Comparison of ENCODE assay signal across 27 mouse cellular contexts in the genomic region with DNA sequence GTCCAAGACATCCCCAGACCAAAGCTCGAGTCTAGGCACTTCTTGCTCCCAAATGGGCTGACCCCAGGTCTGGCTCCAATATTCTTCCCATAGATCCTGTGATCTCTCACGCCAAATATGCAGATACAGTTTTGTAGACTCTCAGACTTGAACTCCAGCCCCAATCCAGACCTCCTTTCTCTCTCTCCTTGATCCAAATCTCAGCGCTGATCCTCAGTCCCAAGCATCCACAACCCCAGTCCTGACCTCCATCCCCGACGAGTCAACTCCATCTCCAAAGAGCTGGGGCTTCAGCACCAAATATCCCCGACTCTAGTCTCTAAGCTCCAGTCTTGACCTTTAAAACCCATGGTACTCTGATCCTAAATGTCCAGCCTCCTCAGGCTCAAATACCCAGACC. TPM values are rescaled to one million over a fixed set of nuclear protein-coding genes. Genes with fewer than 3 reads are reported as not detected.
DNase-seq lines count a peak whose midpoint lies in the region; ATAC-seq and TF ChIP-seq lines count a peak whose summit lies in the region.
"Had no signal": no experiment of that assay in that cellular context is flagged by ENCODE, and none has a peak within 500 bp of the region (broad histone marks: within the 10 kb centered on the region; RNA-seq: fewer than 3 reads in every experiment).

No protein-coding gene starts in this region.

- H3K36me3 ChIP-seq in hindbrain, embryonic 12.5 days = no peaks in the 10 kb centered on the region
- H3K36me3 ChIP-seq in hindbrain, embryonic 16.5 days (ENCODE audit: control insufficient read depth, insufficient read depth, low read length) = no peaks in the 10 kb centered on the region
- no peaks in the 10 kb centered on the region for H3K36me3 ChIP-seq in neural tube, embryonic 15.5 days
- no peaks in the 10 kb centered on the region for H3K36me3 ChIP-seq in hindbrain, embryonic 13.5 days
- no peaks in the 10 kb centered on the region for H3K36me3 ChIP-seq in midbrain, embryonic 14.5 days (ENCODE audit: control insufficient read depth, insufficient read depth, low read length)
- H3K36me3 ChIP-seq: embryonic facial prominence, embryonic 15.5 days; limb, embryonic 15.5 days; liver, embryonic 15.5 days had no signal

- peak overlapping the region; percentile 22; the same call in 1 of the 2 replicates for H3K4me2 ChIP-seq in hindbrain, embryonic 12.5 days (replicated peaks)
- H3K4me2 ChIP-seq in hindbrain, embryonic 16.5 days (ENCODE audit: low read length) = no peak overlapping the region
- 0 out of 2 replicates have a peak overlapping the region, but pooled peaks have one; percentile 69 for H3K4me2 ChIP-seq in neural tube, embryonic 15.5 days
- H3K4me2 ChIP-seq in hindbrain, embryonic 13.5 days = peak overlapping the region; percentile 61; the same call in 1 of the 2 replicates
- peak overlapping the region; percentile 58; the same call in 1 of the 2 replicates for H3K4me2 ChIP-seq in midbrain, embryonic 14.5 days (ENCODE audit: low read length)

- peaks cover 100% of the 10 kb centered on the region for H3K27me3 ChIP-seq in hindbrain, embryonic 12.5 days
- peaks cover 72% of the 10 kb centered on the region for H3K27me3 ChIP-seq in hindbrain, embryonic 16.5 days (replicated peaks; ENCODE audit: control insufficient read depth, insufficient read depth, low read length)
- H3K27me3 ChIP-seq in neural tube, embryonic 15.5 days (replicated peaks) = peaks cover 95% of the 10 kb centered on the region
- peaks cover 99% of the 10 kb centered on the region for H3K27me3 ChIP-seq in hindbrain, embryonic 13.5 days
- H3K27me3 ChIP-seq in midbrain, embryonic 14.5 days (ENCODE audit: control insufficient read depth, insufficient read depth, low read length) = peaks cover 73% of the 10 kb centered on the region

- no peak for ATAC-seq in hindbrain, embryonic 12.5 days (ENCODE audit: low FRiP score)
- ATAC-seq in hindbrain, embryonic 16.5 days = no peak
- no peak for ATAC-seq in neural tube, embryonic 15.5 days (ENCODE audit: low FRiP score)
- ATAC-seq in hindbrain, embryonic 13.5 days (ENCODE audit: low FRiP score) = no peak
- no peak for ATAC-seq in midbrain, embryonic 14.5 days (ENCODE audit: low FRiP score, low TSS enrichment)
- ATAC-seq: intestine, embryonic 16.5 days had no signal

- DNase-seq in neural tube, embryonic 10.5 days (ENCODE audit: extremely low spot score, low spot score) = no peak
- no peak for DNase-seq in midbrain, embryonic 14.5 days
- no peak for DNase-seq in lung, adult 2 months
- DNase-seq in left cerebral cortex, adult 9 months (ENCODE audit: low spot score in 2 of 2) = no peak
- DNase-seq: adrenal gland, postnatal 14 days; cerebellum, adult 2 months; cerebellum, postnatal 25 days; gastrocnemius, postnatal 10 days; heart, adult 11 months; kidney, adult 9 months; kidney, postnatal 36 days; layer of hippocampus, postnatal 36 days; right cerebral cortex, postnatal 25 days had no signal

- no peak for TF ChIP-seq POLR2A in lung, adult 2 months (IDR thresholded peaks at IDR 0.05; ENCODE audit: borderline replicate concordance, extremely low read depth, low read depth, low read length)

- no peak overlapping the region for H3K9ac ChIP-seq in hindbrain, embryonic 12.5 days
- no peak overlapping the region for H3K9ac ChIP-seq in hindbrain, embryonic 16.5 days (ENCODE audit: low read depth, low read length)
- H3K9ac ChIP-seq in neural tube, embryonic 15.5 days (replicated peaks) = no peak overlapping the region
- 0 out of 2 replicates have a peak overlapping the region, but pooled peaks have one; percentile 15 for H3K9ac ChIP-seq in hindbrain, embryonic 13.5 days
- H3K9ac ChIP-seq in midbrain, embryonic 14.5 days (replicated peaks; ENCODE audit: low read length) = no peak overlapping the region
- H3K9ac ChIP-seq: embryonic facial prominence, embryonic 15.5 days; liver, embryonic 15.5 days had no signal

- 6% methylated on average over 6 of the region's 6 CpGs for WGBS in hindbrain, embryonic 12.5 days
- whole genome bisulfite sequencing in hindbrain, embryonic 16.5 days = 3% methylated on average over 6 of the region's 6 CpGs
- WGBS in neural tube, embryonic 15.5 days = 5% methylated on average over 6 of the region's 6 CpGs
- 6% methylated on average over 6 of the region's 6 CpGs for WGBS in hindbrain, embryonic 13.5 days
- WGBS in midbrain, embryonic 14.5 days = 4% methylated on average over 6 of the region's 6 CpGs
- WGBS in lung, adult 2 months = 6% methylated on average over 6 of the region's 6 CpGs

- H3K27ac ChIP-seq in hindbrain, embryonic 12.5 days = no peak overlapping the region
- H3K27ac ChIP-seq in hindbrain, embryonic 16.5 days (ENCODE audit: low read depth, low read length) = no peak overlapping the region
- H3K27ac ChIP-seq in neural tube, embryonic 15.5 days (replicated peaks) = no peak overlapping the region
- H3K27ac ChIP-seq in hindbrain, embryonic 13.5 days = no peak overlapping the region
- no peak overlapping the region for H3K27ac ChIP-seq in midbrain, embryonic 14.5 days (replicated peaks; ENCODE audit: low read depth, low read length)
- H3K27ac ChIP-seq: embryonic facial prominence, embryonic 15.5 days; limb, embryonic 15.5 days; liver, embryonic 15.5 days had no signal

- peaks cover 16% of the 10 kb centered on the region for H3K4me1 ChIP-seq in hindbrain, embryonic 12.5 days
- H3K4me1 ChIP-seq in hindbrain, embryonic 16.5 days (ENCODE audit: control insufficient read depth, insufficient read depth, low read depth, low read length) = peaks cover 13% of the 10 kb centered on the region
- peaks cover 19% of the 10 kb centered on the region for H3K4me1 ChIP-seq in neural tube, embryonic 15.5 days
- peaks cover 26% of the 10 kb centered on the region for H3K4me1 ChIP-seq in hindbrain, embryonic 13.5 days (replicated peaks)
- H3K4me1 ChIP-seq in midbrain, embryonic 14.5 days (ENCODE audit: control insufficient read depth, insufficient read depth, low read length) = 0 out of 2 replicates have a peak, but pooled peaks cover 10% of the 10 kb centered on the region
- H3K4me1 ChIP-seq in lung, adult 2 months (ENCODE audit: control insufficient read depth, insufficient read depth, low read length) = peaks cover 2% of the 10 kb centered on the region; the same call in 1 of the 2 replicates

- TF ChIP-seq CTCF in lung, adult 2 months (IDR thresholded peaks at IDR 0.05; ENCODE audit: insufficient read depth, low read length) = no peak

- H3K4me3 ChIP-seq in hindbrain, embryonic 12.5 days = peak overlapping the region; percentile 35
- H3K4me3 ChIP-seq in hindbrain, embryonic 16.5 days (ENCODE audit: low read length) = no peak overlapping the region
- H3K4me3 ChIP-seq in neural tube, embryonic 15.5 days (replicated peaks) = no peak overlapping the region
- H3K4me3 ChIP-seq in hindbrain, embryonic 13.5 days = peak overlapping the region; percentile 39
- no peak overlapping the region for H3K4me3 ChIP-seq in midbrain, embryonic 14.5 days (replicated peaks; ENCODE audit: low read depth, low read length)
- H3K4me3 ChIP-seq in lung, adult 2 months (replicated peaks; ENCODE audit: extremely low read depth, low read depth, low read length) = no peak overlapping the region

- H3K9me3 ChIP-seq in hindbrain, embryonic 12.5 days (replicated peaks) = no peaks in the 10 kb centered on the region
- no peaks in the 10 kb centered on the region for H3K9me3 ChIP-seq in hindbrain, embryonic 16.5 days (ENCODE audit: control insufficient read depth, low read length)
- no peaks in the 10 kb centered on the region for H3K9me3 ChIP-seq in neural tube, embryonic 15.5 days (replicated peaks)
- H3K9me3 ChIP-seq in hindbrain, embryonic 13.5 days = no peaks in the 10 kb centered on the region
- no peaks in the 10 kb centered on the region for H3K9me3 ChIP-seq in midbrain, embryonic 14.5 days (ENCODE audit: control insufficient read depth, low read length)
- H3K9me3 ChIP-seq: embryonic facial prominence, embryonic 15.5 days; limb, embryonic 15.5 days; liver, embryonic 15.5 days had no signal

RNA-seq across cellular contexts. Expression of a gene that starts 0.7 kb away (rescaled TPM):
- polyA plus RNA-seq in hindbrain, embryonic 12.5 days (2016; fragmentation: Nextera tagmentation; extraction: Ambion mirVana) = 9.4 and 13.8 TPM in 2 replicates
- polyA plus RNA-seq in hindbrain, embryonic 16.5 days (2015; fragmentation: Nextera tagmentation; extraction: Ambion mirVana) = 4.6 and 5.2 TPM in 2 replicates
- 0.98 and 2.0 TPM in 2 replicates for polyA plus RNA-seq in neural tube, embryonic 15.5 days (2015; fragmentation: Nextera tagmentation; extraction: Ambion mirVana)
- polyA plus RNA-seq in hindbrain, embryonic 13.5 days (2015; fragmentation: Nextera tagmentation; extraction: Ambion mirVana) = 5.1 and 5.8 TPM in 2 replicates
- 5.0 and 6.1 TPM in 2 replicates for polyA plus RNA-seq in midbrain, embryonic 14.5 days (2014; fragmentation: Nextera tagmentation; extraction: Ambion mirVana)
- polyA plus RNA-seq in lung, adult 2 months (2012; rRNA removed) = not detected in 2 replicates
- polyA plus RNA-seq: C2C12; embryonic facial prominence, embryonic 15.5 days; frontal cortex, adult 2 months; heart, embryonic 11.5 days; heart, postnatal 0 days; intestine, embryonic 16.5 days; limb, embryonic 15.5 days; liver, embryonic 15.5 days; lung, embryonic 16.5 days; spleen, adult 2 months had no signal

RNA-seq across cellular contexts. Expression of a gene that starts 28.9 kb away (rescaled TPM):
- polyA plus RNA-seq in hindbrain, embryonic 12.5 days (2016; fragmentation: Nextera tagmentation; extraction: Ambion mirVana) = 122 and 138 TPM in 2 replicates
- polyA plus RNA-seq in hindbrain, embryonic 16.5 days (2015; fragmentation: Nextera tagmentation; extraction: Ambion mirVana) = 345 and 404 TPM in 2 replicates
- 297 and 336 TPM in 2 replicates for polyA plus RNA-seq in neural tube, embryonic 15.5 days (2015; fragmentation: Nextera tagmentation; extraction: Ambion mirVana)
- polyA plus RNA-seq in hindbrain, embryonic 13.5 days (2015; fragmentation: Nextera tagmentation; extraction: Ambion mirVana) = 220 and 226 TPM in 2 replicates
- 234 and 311 TPM in 2 replicates for polyA plus RNA-seq in midbrain, embryonic 14.5 days (2014; fragmentation: Nextera tagmentation; extraction: Ambion mirVana)
- polyA plus RNA-seq in lung, adult 2 months (2012; rRNA removed) = 806 and 948 TPM in 2 replicates

RNA-seq across cellular contexts. Expression of a gene that starts 40.9 kb away (rescaled TPM):
- 91.2 and 91.8 TPM in 2 replicates for polyA plus RNA-seq in hindbrain, embryonic 12.5 days (2016; fragmentation: Nextera tagmentation; extraction: Ambion mirVana)
- 47.0 and 62.1 TPM in 2 replicates for polyA plus RNA-seq in hindbrain, embryonic 16.5 days (2015; fragmentation: Nextera tagmentation; extraction: Ambion mirVana)
- polyA plus RNA-seq in neural tube, embryonic 15.5 days (2015; fragmentation: Nextera tagmentation; extraction: Ambion mirVana) = 78.5 and 85.3 TPM in 2 replicates
- polyA plus RNA-seq in hindbrain, embryonic 13.5 days (2015; fragmentation: Nextera tagmentation; extraction: Ambion mirVana) = 56.0 and 56.4 TPM in 2 replicates
- polyA plus RNA-seq in midbrain, embryonic 14.5 days (2014; fragmentation: Nextera tagmentation; extraction: Ambion mirVana) = 44.7 and 51.0 TPM in 2 replicates
- 360 and 365 TPM in 2 replicates for polyA plus RNA-seq in lung, adult 2 months (2012; rRNA removed)

RNA-seq across cellular contexts. Expression of a gene that starts 46.5 kb away (rescaled TPM):
- polyA plus RNA-seq in hindbrain, embryonic 12.5 days (2016; fragmentation: Nextera tagmentation; extraction: Ambion mirVana) = 0.23 and 0.36 TPM in 2 replicates
- 0.34 and 0.39 TPM in 2 replicates for polyA plus RNA-seq in hindbrain, embryonic 16.5 days (2015; fragmentation: Nextera tagmentation; extraction: Ambion mirVana)
- polyA plus RNA-seq in neural tube, embryonic 15.5 days (2015; fragmentation: Nextera tagmentation; extraction: Ambion mirVana) = 0.35 and 0.45 TPM in 2 replicates
- 0.35 and 0.38 TPM in 2 replicates for polyA plus RNA-seq in hindbrain, embryonic 13.5 days (2015; fragmentation: Nextera tagmentation; extraction: Ambion mirVana)
- 0.28 TPM in 1 of 2 replicates, not detected in the other for polyA plus RNA-seq in midbrain, embryonic 14.5 days (2014; fragmentation: Nextera tagmentation; extraction: Ambion mirVana)
- 49.6 and 61.7 TPM in 2 replicates for polyA plus RNA-seq in lung, adult 2 months (2012; rRNA removed)

RNA-seq across cellular contexts. Expression of a gene that starts 59.5 kb away (rescaled TPM):
- 1,212 and 1,459 TPM in 2 replicates for polyA plus RNA-seq in hindbrain, embryonic 12.5 days (2016; fragmentation: Nextera tagmentation; extraction: Ambion mirVana)
- 1,005 and 1,089 TPM in 2 replicates for polyA plus RNA-seq in hindbrain, embryonic 16.5 days (2015; fragmentation: Nextera tagmentation; extraction: Ambion mirVana)
- 1,165 and 1,469 TPM in 2 replicates for polyA plus RNA-seq in neural tube, embryonic 15.5 days (2015; fragmentation: Nextera tagmentation; extraction: Ambion mirVana)
- polyA plus RNA-seq in hindbrain, embryonic 13.5 days (2015; fragmentation: Nextera tagmentation; extraction: Ambion mirVana) = 1,307 and 1,338 TPM in 2 replicates
- 1,428 and 1,598 TPM in 2 replicates for polyA plus RNA-seq in midbrain, embryonic 14.5 days (2014; fragmentation: Nextera tagmentation; extraction: Ambion mirVana)
- 429 and 452 TPM in 2 replicates for polyA plus RNA-seq in lung, adult 2 months (2012; rRNA removed)

Comparison
In these comparisons a context has a peak if more than half of its experiments do, and no peak if none do; other contexts are left out.
1. H3K4me3 ChIP-seq: peak in hindbrain, embryonic 12.5 days (single experiment) and hindbrain, embryonic 13.5 days (single experiment); none in hindbrain, embryonic 16.5 days (single experiment), neural tube, embryonic 15.5 days (single experiment), midbrain, embryonic 14.5 days (single experiment) and lung, adult 2 months (single experiment).